Mouse (Mus musculus) R1 (cell line): ENCODE measurements at regions not wholly inside any gene's neighbourhood (a gene's known extent, or its start where the extent isn't known, plus 50 kb on each side); places are given as distances from the start of the nearest gene placed in this dataset.
A peak's percentile ranks its signal among the peaks of the same experiment; 100 is the strongest.

Experiments used
- DNase-seq: peaks from one replicate; pipeline ENCODE4 v3.0.0-alpha.2; 2018; ENCODE audit warnings: low read depth, low spot score

GRCm38 (mm10) chr10:44208556-44208955, 59.6 kb upstream of the Atg5 start:
- DNase-seq = peak; percentile 9
